Mouse (Mus musculus): ENCODE data around the gene Casc4.
A peak's percentile ranks its signal among the peaks of the same experiment; 100 is the strongest.

Casc4 gene

DNA sequence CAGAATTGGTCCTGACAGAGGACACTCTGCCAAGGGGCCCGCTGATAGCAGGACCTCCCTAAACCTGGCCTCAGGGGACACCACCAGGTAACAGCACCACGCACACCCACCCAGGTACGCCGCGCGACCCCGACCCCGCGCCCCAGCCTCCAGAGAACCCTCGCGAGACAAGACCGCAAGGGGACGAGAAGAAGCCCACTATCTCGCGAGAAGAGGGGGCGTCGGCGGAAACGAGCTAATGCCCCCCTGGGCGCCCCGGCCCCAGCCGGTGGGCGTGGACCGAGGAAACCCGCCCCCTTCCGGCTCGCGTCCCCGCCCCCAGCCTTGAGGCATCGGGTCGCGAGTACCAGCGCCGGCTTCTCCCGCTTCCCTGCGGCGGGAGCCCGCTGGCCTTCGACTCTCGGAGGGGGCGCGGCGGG lies at the start of gene Casc4:
TSS of gene Casc4 (plus strand) at position 339 of the 419 bp plus-strand sequence.
- DNase-seq (ENCODE audit: extremely low read depth, insufficient read length, low spot score), result no peak

DNA sequence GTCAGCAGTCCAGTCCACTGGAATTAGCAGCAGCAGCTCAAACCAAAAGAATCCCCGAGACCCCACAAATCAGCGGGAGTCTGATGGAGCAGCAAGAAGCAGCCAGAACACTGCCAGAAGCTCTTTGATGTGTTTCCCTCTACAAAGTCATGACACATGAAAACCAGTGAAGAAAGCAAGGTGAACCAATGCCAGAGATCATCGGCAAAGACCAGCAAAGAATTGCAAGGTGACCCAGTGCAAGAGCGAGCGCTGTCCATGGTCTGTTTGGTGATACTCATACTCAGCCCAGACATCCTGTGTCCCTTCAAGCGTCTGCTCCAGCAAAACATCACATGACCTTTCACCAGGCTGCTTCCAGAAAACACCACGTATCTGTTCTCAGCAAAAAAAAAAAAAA lies 45.0 kb upstream of the Casc4 start:
- no peak for DNase-seq (ENCODE audit: extremely low read depth, insufficient read length, low spot score)

DNA sequence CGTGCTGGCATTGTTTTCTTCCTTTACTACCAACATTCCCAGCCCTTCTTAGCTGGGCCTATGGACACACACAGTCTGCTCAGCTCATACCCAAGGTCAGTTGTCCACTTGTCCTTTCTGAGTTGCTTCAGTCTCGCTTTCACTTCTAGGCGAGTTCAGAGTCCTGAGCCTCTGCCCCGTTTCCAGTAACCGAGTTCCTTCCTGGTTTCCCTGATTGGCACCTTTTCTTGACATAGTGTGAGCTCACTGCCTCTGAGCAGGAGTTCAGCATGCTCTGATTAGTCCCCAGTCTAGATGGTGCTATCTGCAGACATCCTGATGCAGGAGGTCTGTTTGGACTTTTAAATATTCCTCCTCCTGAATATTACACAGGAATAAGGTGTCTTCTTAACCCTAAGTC lies 42.1 kb upstream of the Casc4 start:
- no peak for DNase-seq (ENCODE audit: extremely low read depth, insufficient read length, low spot score)

DNA sequence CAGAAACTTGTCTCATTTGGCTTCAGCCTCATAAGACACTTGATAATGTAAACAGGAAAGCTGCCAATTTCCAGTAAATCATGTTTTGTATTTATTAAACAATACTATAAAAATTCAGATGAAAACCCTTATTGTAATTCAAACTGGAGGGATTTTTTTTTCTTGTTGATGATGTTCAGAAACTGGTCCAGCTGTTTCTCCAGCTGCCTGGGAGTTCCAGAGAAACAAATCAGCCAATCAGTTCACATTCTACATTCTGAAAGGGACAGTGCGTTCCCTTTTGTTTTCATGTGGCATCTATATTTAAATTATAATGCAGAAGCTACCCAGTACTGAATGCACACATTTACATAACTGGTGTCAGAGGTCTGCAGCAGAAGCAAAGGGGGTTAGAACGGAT lies 40.6 kb upstream of the Casc4 start:
- no peak for DNase-seq (ENCODE audit: extremely low read depth, insufficient read length, low spot score)

DNA sequence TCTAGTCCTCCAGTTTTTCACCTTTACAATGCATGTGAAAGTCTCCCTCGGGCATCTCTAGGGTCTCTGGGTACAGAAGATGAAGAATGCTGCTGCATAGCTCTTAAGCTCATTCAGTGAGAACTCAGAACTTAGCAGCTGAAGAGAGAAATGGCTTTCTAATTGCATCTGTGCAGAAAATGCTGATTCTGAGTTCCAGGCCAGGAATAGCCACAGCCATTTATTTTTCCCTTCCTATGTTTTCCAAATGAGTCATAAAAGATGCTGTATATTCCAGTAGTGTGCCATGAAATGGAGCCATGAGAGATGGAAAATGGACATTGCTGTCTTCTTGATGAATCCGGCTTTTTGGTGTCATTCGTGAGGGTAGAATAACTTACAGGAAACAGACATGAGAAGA lies 38.4 kb upstream of the Casc4 start:
- no peak for DNase-seq (ENCODE audit: extremely low read depth, insufficient read length, low spot score)

DNA sequence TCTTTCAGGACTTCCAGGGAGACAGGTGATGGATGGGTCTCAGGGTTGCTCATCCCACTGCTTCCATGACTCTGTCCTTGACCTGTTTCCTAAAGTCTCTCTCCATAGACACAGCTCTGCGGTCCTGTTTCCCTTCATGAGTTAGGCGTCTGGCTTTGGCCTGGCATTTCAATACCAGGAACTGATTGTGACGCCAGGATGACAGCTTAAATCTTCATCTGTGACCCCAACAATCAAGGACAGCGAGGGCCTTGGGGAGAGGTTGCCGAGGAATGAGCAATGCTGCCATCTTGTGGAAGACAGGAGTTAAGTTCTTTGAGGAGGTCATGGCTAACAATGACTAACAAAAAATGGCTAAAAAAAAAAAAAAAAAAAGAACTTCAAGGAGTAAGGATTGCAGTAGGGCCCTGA lies 34.3 kb upstream of the Casc4 start:
- DNase-seq (ENCODE audit: extremely low read depth, insufficient read length, low spot score), result peak; percentile 27

DNA sequence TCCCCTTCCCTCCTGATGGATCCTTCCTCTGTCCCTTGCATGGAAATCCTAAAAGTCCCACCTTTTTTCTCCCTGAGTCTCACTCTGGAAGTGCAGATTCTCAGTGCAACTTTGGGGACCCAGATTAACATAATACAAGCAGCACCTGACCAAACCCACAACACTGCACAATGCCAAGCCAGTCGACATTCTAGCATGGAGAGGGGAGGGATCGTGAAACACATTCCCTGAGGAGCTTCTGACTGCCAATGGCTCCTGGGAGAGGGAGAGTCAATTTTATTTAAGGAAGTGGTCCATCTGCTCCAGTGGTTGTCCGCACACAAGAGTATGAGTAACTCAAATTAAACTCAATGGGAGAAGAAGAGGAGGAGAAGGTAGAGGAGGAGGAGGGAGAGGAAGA lies 31.8 kb upstream of the Casc4 start:
- DNase-seq (ENCODE audit: extremely low read depth, insufficient read length, low spot score), result no peak

DNA sequence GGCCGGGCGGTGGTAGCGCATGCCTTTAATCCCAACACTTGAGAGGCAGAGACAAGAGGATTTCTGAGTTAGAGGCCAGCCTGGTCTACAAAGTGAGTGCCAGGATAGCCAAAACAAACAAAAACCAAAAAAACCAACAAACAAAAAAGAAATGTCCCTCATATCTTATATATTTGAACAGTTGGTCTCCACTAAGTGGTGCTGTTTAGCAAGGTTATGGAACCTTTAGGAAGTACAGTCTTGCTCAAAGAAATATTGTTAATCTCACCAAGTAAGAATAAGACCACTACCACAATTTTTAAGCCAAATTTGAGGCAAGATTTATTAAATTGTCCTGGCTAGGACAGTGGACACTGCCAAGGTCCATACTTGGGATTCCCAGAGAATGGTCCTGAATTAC lies 25.3 kb upstream of the Casc4 start:
- DNase-seq (ENCODE audit: extremely low read depth, insufficient read length, low spot score), result no peak

DNA sequence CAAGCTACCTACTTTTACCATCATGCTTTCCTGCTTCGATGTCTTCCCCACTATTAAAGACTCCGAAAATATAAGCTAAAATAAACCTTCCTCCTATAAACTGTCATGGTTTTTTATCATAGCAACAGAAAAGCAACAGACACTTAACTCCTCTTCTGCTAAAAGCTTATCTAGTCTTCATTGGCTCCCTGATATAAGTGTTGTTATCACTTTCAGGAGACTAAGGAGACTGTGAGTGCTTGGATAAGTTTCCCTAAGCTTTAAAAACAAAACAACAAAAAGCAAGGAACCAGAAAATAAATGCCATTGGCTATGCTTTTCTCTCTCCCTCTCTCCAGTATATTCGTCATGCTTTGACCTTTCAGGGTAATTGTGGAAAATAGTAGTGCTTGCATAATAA lies 24.5 kb upstream of the Casc4 start:
- no peak for DNase-seq (ENCODE audit: extremely low read depth, insufficient read length, low spot score)

DNA sequence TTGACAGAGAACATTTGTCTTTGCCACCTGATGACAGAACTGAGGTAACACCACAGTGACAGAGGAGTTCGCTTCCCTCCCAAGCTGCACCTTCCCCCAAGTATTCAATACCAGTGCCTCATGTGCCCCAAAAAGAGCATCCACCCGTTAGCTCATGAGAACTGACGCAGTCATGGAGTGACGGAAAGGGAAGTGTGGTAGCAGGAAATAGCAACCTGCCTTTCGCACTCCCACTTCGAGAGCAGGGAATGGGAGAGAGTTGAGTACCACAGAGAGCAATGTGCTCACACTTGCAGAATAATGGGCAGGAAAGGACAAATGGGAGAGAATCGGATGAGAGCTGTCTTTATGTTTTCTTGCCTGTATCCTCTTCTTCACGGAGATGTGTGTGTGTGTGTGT lies 20.7 kb upstream of the Casc4 start:
- no peak for DNase-seq (ENCODE audit: extremely low read depth, insufficient read length, low spot score)

DNA sequence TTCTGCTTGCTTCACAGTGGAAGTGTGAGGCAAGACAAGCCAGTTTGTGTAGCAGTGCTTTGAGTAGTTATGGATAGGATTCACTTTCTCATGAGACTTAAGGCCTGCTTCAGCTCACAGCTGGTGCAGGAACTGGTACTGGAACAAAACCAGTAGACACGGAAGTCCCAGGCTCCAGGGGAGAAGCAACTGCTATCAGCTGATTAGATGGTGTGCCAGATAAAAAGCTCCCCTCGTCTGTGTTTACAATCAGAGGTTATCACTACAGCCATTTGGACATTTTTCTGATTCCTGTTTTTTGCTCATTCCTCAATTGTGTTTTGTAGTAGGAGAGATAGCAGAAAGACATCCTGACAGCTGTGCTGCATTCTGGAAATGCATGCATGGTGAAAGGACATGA lies 14.7 kb upstream of the Casc4 start:
- DNase-seq (ENCODE audit: extremely low read depth, insufficient read length, low spot score), result no peak

DNA sequence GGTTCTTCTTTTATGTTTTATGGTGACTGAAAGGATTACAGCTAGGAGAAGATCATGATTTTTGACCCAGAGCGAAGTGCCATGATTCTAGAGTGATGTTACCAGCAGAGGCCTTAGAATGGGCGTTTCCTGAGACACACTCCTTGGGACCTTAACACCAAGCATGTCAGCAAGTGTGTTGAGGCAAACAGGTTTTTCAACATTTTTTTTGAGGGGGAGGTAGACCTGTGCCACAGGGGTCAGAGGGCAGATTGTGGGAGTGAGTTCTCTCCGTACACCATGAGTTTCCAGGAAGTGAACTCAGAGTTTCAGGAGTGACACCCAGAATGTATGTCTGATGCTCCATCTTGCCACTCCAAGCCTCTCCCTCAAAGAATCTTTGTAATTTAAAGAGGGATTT lies 12.8 kb upstream of the Casc4 start:
- no peak for DNase-seq (ENCODE audit: extremely low read depth, insufficient read length, low spot score)

DNA sequence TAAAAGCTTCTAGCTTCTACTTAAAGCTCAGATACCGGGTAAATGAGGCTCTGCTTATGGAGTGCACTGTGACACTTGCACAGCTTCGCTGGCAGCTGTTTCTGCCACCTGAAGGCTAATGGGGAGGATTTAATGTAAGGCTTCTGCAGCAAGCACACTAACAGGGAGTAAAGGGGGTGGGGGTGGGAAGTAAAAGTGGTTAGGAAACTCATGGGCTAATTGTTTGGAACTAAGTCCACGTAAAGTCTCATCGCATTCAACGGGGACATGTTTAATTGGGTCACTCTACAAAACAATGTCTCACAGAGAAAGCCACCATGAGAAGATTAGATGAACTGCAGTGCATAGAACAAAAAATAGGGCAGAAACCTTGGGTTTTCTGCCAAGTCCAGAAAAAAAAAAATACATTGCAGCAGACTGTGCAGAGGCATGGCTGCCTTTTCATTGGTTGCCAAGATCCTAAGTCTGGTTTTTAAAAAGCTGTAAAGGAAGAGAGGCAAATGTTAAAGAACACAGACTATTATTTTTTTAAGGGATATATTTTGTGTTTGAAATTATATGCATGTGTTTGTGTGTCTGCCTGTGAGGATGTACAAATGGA lies 7.3 kb upstream of the Casc4 start:
- DNase-seq (ENCODE audit: extremely low read depth, insufficient read length, low spot score), result no peak

DNA sequence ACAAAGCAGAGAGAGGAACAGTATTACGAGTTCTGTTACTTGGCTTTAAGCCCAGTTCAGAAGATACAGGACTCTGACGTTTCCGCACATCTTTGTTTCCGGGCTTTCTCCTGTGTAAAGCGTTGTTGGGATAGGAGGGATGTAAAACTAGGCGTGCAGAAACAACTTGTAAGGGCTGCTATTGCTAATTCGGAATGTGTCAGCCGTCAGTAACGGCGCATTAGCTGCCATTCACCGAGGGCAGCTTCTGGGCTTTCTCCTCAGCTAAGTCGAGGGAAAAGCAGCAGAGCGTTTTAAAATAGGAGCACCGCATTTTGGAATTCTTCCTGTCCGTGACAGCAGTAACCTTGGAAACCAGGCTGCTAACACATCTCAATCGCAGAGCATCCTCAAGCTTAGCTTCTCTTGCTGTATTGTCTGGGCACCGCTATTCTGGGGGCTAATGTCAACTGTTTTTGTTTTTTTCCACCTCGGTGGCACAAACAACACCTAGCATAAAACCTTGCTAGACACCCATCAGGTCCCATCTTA lies 634 bp upstream of the Casc4 start:
- DNase-seq (ENCODE audit: extremely low read depth, insufficient read length, low spot score), result no peak

DNA sequence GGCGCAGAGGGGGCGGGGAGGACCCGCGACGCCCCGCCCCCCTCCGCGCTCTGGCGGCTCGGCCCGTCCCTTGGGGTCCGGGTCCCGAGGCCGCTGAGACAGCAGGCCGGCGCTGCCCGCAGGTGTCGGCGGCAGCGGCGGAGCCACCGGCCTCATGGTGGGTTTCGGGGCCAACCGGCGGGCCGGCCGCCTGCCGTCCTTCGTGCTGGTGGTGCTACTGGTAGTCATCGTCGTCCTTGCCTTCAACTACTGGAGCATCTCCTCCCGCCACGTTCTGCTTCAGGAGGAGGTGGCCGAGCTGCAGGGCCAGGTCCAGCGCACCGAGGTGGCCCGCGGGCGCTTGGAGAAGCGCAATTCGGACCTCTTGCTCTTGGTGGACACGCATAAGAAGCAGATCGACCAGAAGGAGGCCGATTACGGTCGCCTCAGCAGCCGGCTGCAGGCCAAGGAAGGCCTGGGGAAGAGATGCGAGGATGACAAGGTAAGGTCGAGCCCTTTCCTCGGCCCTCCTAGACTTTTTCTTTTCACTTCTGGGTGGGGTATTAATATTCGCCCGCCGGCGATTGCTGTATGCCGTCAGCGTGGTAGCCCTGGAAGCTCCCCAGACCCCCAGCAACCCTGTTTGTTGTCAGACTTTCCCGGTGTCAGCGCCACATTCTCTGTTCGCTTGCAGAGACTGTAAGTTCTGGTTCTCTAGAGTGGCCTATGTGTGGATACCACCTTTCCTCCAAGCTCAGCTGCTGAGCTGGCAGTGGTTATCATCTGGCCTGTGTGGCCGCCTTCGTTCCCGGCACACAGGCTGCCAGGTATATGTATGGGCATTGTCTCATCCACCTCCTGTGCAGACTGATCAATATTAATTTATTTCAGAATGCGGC lies 520 bp downstream of the Casc4 start:
- peak; percentile 69 for DNase-seq (ENCODE audit: extremely low read depth, insufficient read length, low spot score)

DNA sequence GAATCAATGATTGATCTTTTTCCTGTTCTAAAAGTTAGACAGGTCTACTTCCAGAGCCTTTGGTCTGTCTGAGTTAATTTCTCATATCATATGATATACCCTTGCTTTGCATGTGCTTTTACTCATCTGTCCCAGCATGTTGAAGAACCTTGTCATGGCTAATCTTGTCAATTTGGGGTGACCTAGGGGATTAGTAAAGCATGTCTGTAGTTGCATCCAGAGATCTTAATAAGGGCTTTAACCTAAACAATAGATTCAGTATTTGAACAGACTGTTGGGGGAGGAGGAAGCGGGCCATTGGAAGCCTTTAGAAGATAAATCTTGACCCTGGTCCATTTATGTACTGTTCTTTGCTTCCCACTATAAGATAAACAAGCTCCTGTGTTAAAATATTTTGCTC lies 12.7 kb downstream of the Casc4 start:
- DNase-seq (ENCODE audit: extremely low read depth, insufficient read length, low spot score), result no peak

DNA sequence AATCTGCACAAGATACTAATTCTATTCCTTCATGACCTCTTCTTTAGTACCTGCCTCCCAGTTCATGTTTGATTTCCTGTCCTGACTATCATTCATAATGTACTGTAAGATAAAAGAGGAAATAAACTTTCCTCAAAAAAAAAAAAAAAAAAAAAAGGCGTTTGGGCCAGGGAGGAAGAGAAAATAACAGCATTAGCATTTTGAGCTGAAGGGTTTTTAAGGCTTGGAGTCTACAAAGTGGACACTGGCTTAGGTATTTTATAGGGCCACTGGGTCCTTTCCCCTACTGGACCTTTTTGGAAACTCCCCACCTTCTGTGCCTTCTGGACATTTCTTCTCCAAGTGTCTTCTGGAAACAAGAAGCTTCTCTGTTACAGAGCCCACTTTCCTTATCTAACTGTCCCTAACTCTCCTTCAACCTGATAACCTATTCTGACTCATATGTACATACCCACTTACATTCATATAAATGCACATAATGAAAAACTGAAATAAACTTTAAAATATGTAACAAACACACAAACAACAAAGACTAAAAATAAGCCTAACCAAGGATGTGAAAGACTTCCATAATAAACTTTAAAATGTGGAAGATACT lies 18.8 kb downstream of the Casc4 start:
- no peak for DNase-seq (ENCODE audit: extremely low read depth, insufficient read length, low spot score)

DNA sequence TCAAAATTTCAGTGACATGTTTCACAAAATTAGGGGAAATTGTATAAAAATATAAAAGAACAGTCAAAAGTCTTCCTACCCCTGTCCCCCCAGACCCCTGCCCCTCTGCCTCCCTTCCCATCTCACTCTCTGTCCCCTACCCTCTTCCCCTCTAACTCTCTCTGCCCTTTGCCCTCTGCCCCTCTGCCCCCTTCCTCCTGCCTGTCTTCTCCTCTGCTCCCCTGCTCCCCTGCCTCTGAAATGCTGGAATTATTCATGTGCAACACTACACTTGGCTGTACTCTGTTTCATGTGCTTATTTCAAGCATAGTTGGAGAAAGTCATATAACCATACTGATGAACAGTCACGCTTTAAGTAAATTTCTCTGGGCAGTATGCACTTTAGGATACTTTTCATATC lies 19.6 kb downstream of the Casc4 start:
- no peak for DNase-seq (ENCODE audit: extremely low read depth, insufficient read length, low spot score)

DNA sequence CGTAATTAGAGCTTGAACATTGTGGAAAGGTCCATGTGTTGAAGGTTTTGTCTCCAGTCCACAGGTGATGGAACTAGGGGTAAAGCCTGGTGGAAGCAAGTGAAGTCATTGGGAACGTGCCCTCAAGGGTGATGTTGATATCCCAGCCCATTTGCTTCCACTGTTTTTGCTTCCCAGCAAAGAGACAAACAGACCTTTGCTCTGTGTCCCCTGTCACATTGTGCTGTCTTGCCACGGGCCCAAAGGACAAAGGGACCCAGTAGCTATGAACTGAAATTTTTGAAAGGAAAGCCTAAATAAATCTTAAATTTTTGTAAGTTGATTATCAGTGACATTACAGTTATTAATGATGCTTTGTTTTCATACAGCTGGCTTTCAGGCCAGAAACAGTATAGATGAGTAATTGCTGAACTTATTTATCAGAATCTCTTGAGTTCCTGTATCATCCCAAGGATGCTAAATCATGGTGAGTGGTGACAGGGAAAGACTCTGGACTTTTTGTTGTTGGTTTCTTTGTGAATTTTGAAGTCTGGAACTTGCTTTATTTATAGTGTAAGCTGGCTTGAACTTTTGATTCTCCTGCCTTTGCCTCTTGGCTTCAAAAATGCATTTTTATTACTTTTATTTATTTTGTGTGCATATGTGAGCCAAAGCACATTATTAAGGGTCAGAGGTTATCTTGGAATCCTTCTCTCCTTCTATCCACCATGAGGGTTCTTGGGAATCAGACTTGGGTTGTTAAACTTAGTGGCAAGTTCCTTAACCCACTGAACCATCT lies 22.1 kb downstream of the Casc4 start:
- no peak for DNase-seq (ENCODE audit: extremely low read depth, insufficient read length, low spot score)

DNA sequence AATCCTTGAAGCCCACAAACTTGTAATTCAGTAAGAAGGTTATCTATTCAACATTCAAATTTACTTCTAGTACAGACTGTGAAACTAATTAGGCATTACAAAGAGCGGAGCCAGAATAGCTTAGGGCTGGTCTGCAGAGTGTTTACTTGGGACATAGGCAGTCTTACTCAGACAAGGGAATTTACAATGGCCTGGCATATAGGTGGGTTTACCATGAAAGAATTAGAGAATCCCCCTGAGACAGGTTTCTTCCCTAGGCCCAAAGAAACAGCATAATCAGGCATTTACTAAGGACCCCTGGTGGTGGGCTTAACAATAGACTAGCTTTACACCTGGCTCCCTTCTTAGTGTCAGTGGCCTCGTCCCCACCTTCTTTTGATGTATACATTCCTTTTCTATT lies 28.5 kb downstream of the Casc4 start:
- no peak for DNase-seq (ENCODE audit: extremely low read depth, insufficient read length, low spot score)

DNA sequence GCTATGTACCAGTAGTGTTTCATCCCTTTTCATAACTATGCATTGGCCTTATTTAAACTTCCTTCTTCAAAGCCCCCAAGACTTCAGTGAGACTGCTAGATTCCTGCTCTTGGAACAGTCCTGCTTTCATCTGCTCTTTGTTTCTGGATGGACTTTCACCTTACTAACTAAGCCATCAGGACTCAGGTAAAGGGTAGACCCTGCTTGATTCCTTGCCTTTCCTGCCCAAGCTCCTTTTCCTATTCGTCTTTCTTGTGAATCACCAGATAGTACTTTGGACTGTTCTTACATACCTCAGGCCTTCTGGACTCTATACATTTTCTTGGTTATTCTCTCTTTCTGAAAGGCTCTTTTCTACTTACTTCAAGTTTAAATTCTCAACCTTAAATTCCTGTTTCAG lies 30.1 kb downstream of the Casc4 start:
- no peak for DNase-seq (ENCODE audit: extremely low read depth, insufficient read length, low spot score)

All from 3134 (cell line).